Mouse (Mus musculus): Measurements from ENCODE around the gene Pask. TPM values are rescaled to one million over a fixed set of nuclear protein-coding genes. Genes with fewer than 3 reads are reported as not detected.

Gene Pask
- 29.0 and 34.7 TPM in 2 replicates for polyA plus RNA-seq (2016; fragmentation: Nextera tagmentation; extraction: Ambion mirVana)

GRCm38 (mm10) chr1:93342648-93343503, at the start of gene Pask, which contains the start of gene Ppp1r7:
Gene Pask, minus strand, starts transcription at chr1:93343482.
Gene Ppp1r7, plus strand, starts transcription at chr1:93342854.
- Histone ChIP-seq H3K4me3 (peak within 1 kb of the TSS; percentile 88), H3K27ac (peak within 1 kb of the TSS; percentile 88), H3K9me3 (replicated peaks) (no peaks in the 10 kb centered on the region), H3K27me3 (ENCODE audit: low read depth, poor library complexity, severe bottlenecking) (no peaks in the 10 kb centered on the region), H3K4me1 (peaks cover 21% of the 10 kb centered on the region), H3K36me3 (peaks cover 30% of the 10 kb centered on the region)
- WGBS, result under 1% methylated on average over 63 of the region's 63 CpGs
- peak; percentile 99 for DNase-seq (ENCODE audit: low spot score)

- Histone ChIP-seq H3K36me3 (no peaks in the 10 kb centered on the region), H3K9me3 (replicated peaks) (no peaks in the 10 kb centered on the region), H3K27me3 (ENCODE audit: low read depth, poor library complexity, severe bottlenecking) (no peaks in the 10 kb centered on the region), H3K4me1 (no peaks in the 10 kb centered on the region), H3K4me3 (no peak overlapping the region), H3K27ac (no peak overlapping the region)
- 74% methylated on average over 2 of the region's 2 CpGs for WGBS
- no peak for DNase-seq (ENCODE audit: low spot score)
Measured at GRCm38 (mm10) chr1:93388906-93389305, 45.6 kb upstream of the Pask start.

GRCm38 (mm10) chr1:93387198-93387597, 43.9 kb upstream of the Pask start:
- 54% methylated on average over 2 of the region's 2 CpGs for WGBS
- no peak for DNase-seq (ENCODE audit: low spot score)

GRCm38 (mm10) chr1:93379117-93379516, 35.8 kb upstream of the Pask start:
- no peaks in the 10 kb centered on the region for H3K27me3 ChIP-seq (ENCODE audit: low read depth, poor library complexity, severe bottlenecking)
- no peak overlapping the region for H3K4me3 ChIP-seq
- H3K4me1 ChIP-seq, result no peaks in the 10 kb centered on the region
- no peak overlapping the region for H3K27ac ChIP-seq
- DNase-seq (ENCODE audit: low spot score), result no peak
- whole genome bisulfite sequencing, result 79% methylated on average over 5 of the region's 5 CpGs
- H3K9me3 ChIP-seq (replicated peaks), result no peaks in the 10 kb centered on the region
- no peaks in the 10 kb centered on the region for H3K36me3 ChIP-seq

More at GRCm38 (mm10) chr1:93387198-93387597, 43.9 kb upstream of the Pask start:
- Histone ChIP-seq H3K9me3 (replicated peaks) (no peaks in the 10 kb centered on the region), H3K4me3 (no peak overlapping the region), H3K4me1 (no peaks in the 10 kb centered on the region), H3K36me3 (no peaks in the 10 kb centered on the region), H3K27ac (no peak overlapping the region), H3K27me3 (ENCODE audit: low read depth, poor library complexity, severe bottlenecking) (no peaks in the 10 kb centered on the region)

GRCm38 (mm10) chr1:93377307-93377706, 34.0 kb upstream of the Pask start:
- Histone ChIP-seq H3K27ac (no peak overlapping the region), H3K27me3 (ENCODE audit: low read depth, poor library complexity, severe bottlenecking) (no peaks in the 10 kb centered on the region), H3K9me3 (replicated peaks) (no peaks in the 10 kb centered on the region), H3K36me3 (no peaks in the 10 kb centered on the region), H3K4me1 (no peaks in the 10 kb centered on the region), H3K4me3 (no peak overlapping the region)
- 76% methylated on average over 5 of the region's 5 CpGs for WGBS
- DNase-seq (ENCODE audit: low spot score), result no peak

- no peaks in the 10 kb centered on the region for H3K9me3 ChIP-seq (replicated peaks)
- 74% methylated on average over 4 of the region's 4 CpGs for WGBS
- no peak within 1 kb of the TSS for H3K4me3 ChIP-seq
- no peak within 1 kb of the TSS for H3K27ac ChIP-seq
- no peaks in the 10 kb centered on the region for H3K27me3 ChIP-seq (ENCODE audit: low read depth, poor library complexity, severe bottlenecking)
- 0 out of 2 replicates have a peak, but pooled peaks cover 7% of the 10 kb centered on the region for H3K36me3 ChIP-seq
- H3K4me1 ChIP-seq, result no peaks in the 10 kb centered on the region
- DNase-seq (ENCODE audit: low spot score), result no peak
Measured at GRCm38 (mm10) chr1:93373665-93374064, 30.4 kb upstream of the Pask start, which contains the start of gene Ano7. Gene Ano7, plus strand, starts transcription at chr1:93373930.

- Histone ChIP-seq H3K4me3 (no peak overlapping the region), H3K36me3 (peaks cover 81% of the 10 kb centered on the region), H3K27ac (no peak overlapping the region), H3K27me3 (ENCODE audit: low read depth, poor library complexity, severe bottlenecking) (no peaks in the 10 kb centered on the region), H3K9me3 (replicated peaks) (no peaks in the 10 kb centered on the region), H3K4me1 (no peaks in the 10 kb centered on the region)
- WGBS, result 95% methylated on average over 6 of the region's 6 CpGs
- no peak for DNase-seq (ENCODE audit: low spot score)
Measured at GRCm38 (mm10) chr1:93365641-93366040, 22.4 kb upstream of the Pask start.

- no peak for DNase-seq (ENCODE audit: low spot score)
- Histone ChIP-seq H3K4me3 (no peak overlapping the region), H3K9me3 (replicated peaks) (no peaks in the 10 kb centered on the region), H3K4me1 (no peaks in the 10 kb centered on the region), H3K27me3 (ENCODE audit: low read depth, poor library complexity, severe bottlenecking) (no peaks in the 10 kb centered on the region), H3K36me3 (peaks cover 98% of the 10 kb centered on the region), H3K27ac (no peak overlapping the region)
- WGBS, result 93% methylated on average over 4 of the region's 4 CpGs
Measured at GRCm38 (mm10) chr1:93362661-93363060, 19.4 kb upstream of the Pask start.

- no peaks in the 10 kb centered on the region for H3K9me3 ChIP-seq (replicated peaks)
- 91% methylated on average over 2 of the region's 2 CpGs for WGBS
- H3K27ac ChIP-seq, result no peak overlapping the region
- H3K4me3 ChIP-seq, result no peak overlapping the region
- no peak for DNase-seq (ENCODE audit: low spot score)
- H3K36me3 ChIP-seq, result peaks cover 97% of the 10 kb centered on the region
- H3K27me3 ChIP-seq (ENCODE audit: low read depth, poor library complexity, severe bottlenecking), result no peaks in the 10 kb centered on the region
- H3K4me1 ChIP-seq, result no peaks in the 10 kb centered on the region
Measured at GRCm38 (mm10) chr1:93352724-93353123, 9.4 kb upstream of the Pask start.

GRCm38 (mm10) chr1:93349701-93350100, 6.4 kb upstream of the Pask start:
- Histone ChIP-seq H3K4me3 (no peak overlapping the region), H3K4me1 (no peaks in the 10 kb centered on the region), H3K27ac (no peak overlapping the region), H3K9me3 (replicated peaks) (no peaks in the 10 kb centered on the region), H3K36me3 (peaks cover 89% of the 10 kb centered on the region), H3K27me3 (ENCODE audit: low read depth, poor library complexity, severe bottlenecking) (no peaks in the 10 kb centered on the region)
- WGBS, result 83% methylated on average over 4 of the region's 4 CpGs
- DNase-seq (ENCODE audit: low spot score), result no peak

GRCm38 (mm10) chr1:93347176-93347575, 3.9 kb upstream of the Pask start:
- Histone ChIP-seq H3K9me3 (replicated peaks) (no peaks in the 10 kb centered on the region), H3K36me3 (peaks cover 65% of the 10 kb centered on the region)

GRCm38 (mm10) chr1:93343504-93344047, 294 bp upstream of the Pask start:
- H3K27ac ChIP-seq, result peak overlapping the region; percentile 88
- peak; percentile 92 for DNase-seq (ENCODE audit: low spot score)
- under 1% methylated on average over 39 of the region's 39 CpGs for WGBS
- peaks cover 21% of the 10 kb centered on the region for H3K4me1 ChIP-seq
- peak overlapping the region; percentile 88 for H3K4me3 ChIP-seq
- no peaks in the 10 kb centered on the region for H3K27me3 ChIP-seq (ENCODE audit: low read depth, poor library complexity, severe bottlenecking)
- H3K36me3 ChIP-seq, result peaks cover 34% of the 10 kb centered on the region
- H3K9me3 ChIP-seq (replicated peaks), result no peaks in the 10 kb centered on the region

More at GRCm38 (mm10) chr1:93347176-93347575, 3.9 kb upstream of the Pask start:
- DNase-seq (ENCODE audit: low spot score), result no peak
- H3K27ac ChIP-seq, result no peak overlapping the region
- WGBS, result 93% methylated on average over 5 of the region's 5 CpGs
- no peak overlapping the region for H3K4me3 ChIP-seq
- H3K4me1 ChIP-seq, result peaks cover 10% of the 10 kb centered on the region
- no peaks in the 10 kb centered on the region for H3K27me3 ChIP-seq (ENCODE audit: low read depth, poor library complexity, severe bottlenecking)

GRCm38 (mm10) chr1:93334621-93335020, 8.7 kb downstream of the Pask start:
- Histone ChIP-seq H3K9me3 (replicated peaks) (no peaks in the 10 kb centered on the region), H3K36me3 (peaks cover 86% of the 10 kb centered on the region), H3K4me1 (no peaks in the 10 kb centered on the region), H3K27me3 (ENCODE audit: low read depth, poor library complexity, severe bottlenecking) (no peaks in the 10 kb centered on the region), H3K27ac (no peak overlapping the region), H3K4me3 (no peak overlapping the region)
- no peak for DNase-seq (ENCODE audit: low spot score)
- WGBS, result 74% methylated on average over 2 of the region's 2 CpGs
